Mouse (Mus musculus) heart, postnatal 0 days (tissue): ENCODE measurements around the gene Cacna2d1.

Source experiments
- CTCF ChIP-seq: IDR thresholded peaks from 2 replicates; pipeline ENCODE4 v1.5.1; 2016; ENCODE audit warnings: antibody characterized with exemption, control low read depth, low read depth
- EP300 ChIP-seq: IDR thresholded peaks from 2 replicates; pipeline ENCODE4 v1.6.1; 2016; ENCODE audit warnings: antibody characterized with exemption, low read depth

DNA sequence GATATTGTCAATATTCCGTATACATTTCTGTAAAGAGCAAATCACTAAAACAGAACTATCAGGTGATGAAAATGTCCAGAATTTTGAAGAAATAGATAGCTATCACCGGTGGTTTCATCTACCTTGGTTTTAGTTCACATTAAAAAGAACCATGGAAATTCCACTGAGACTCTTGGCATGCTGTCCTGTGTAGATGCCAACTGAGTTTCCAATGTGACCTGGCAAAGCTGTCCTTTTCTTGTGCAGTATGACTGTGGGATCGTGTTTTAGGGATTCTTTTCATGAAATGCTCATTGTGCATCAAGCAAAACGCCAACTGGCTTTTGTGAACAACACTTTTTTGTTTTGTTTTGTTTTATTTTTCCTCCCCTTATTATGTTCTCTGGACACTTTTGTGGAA, 439.5 kb downstream of the Cacna2d1 start:
- TF ChIP-seq CTCF (no peak), EP300 (no peak)
